Mouse (Mus musculus) adrenal gland, postnatal 14 days (tissue): ENCODE measurements at regions not wholly inside any gene's neighbourhood (a gene's known extent, or its start where the extent isn't known, plus 50 kb on each side); places are given as distances from the start of the nearest gene placed in this dataset.

Experiments used
- DNase-seq: peaks from one replicate; pipeline ENCODE4 v3.0.0; 2021; ENCODE audit warnings: mixed read lengths

DNA sequence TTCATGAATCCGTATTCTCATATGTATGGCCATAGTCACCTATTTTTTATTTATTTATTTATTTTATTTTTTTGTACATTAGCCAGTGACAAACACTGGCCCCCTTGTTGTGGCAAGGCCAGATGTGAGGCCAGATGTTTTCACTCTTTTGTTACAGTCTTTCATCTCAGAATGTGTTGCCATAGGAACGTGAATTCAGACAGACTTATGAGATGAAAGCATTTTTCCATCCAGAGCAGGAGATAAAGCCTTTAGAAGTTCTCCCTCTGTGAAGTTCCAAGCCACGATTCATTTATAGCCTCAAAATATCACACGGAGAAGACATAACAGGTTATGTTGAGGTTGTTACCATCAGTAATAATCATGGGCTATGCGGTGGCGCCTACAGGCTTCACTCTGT, 220.9 kb downstream of the Arpp21 start:
- no peak for DNase-seq

- no peak for DNase-seq
These were observed 241.3 kb downstream of the Arpp21 start for GRCm38 (mm10) chr9:111994401-111994800.

GRCm38 (mm10) chr9:111993844-111994243, 241.9 kb downstream of the Arpp21 start:
- no peak for DNase-seq

GRCm38 (mm10) chr9:111990060-111990459, 245.7 kb downstream of the Arpp21 start:
- no peak for DNase-seq

DNA sequence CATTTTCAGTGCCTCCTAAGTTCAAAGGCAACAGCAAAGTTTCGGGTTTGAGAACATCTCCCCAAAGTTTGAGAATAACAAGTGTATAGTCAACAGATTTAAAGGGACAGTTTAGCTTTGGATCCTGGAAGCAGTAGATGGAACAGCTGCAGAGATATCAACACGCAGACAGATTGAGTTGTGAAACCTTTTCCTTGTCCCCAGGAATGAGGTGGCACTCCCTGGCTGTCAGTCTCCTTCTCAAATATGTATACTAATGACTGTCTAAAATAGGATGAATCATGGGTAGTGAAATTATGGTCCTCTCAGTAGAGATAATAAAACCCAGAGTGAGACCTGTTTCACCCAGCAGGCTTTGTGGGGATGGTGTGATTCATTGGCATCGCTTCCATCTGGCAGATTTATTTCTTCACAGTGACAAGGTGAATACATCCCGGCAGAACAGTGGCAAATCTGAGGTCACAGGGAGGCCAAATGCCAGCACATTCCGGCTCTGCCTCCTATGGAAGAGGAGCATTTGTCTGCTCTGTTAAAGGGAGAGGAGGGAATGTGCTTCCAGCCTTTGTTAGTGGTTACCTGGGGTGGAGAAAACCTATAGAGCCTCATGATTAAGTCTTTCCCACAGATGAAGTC, 272.2 kb downstream of the Arpp21 start:
- DNase-seq = peak; percentile 6

- DNase-seq = no peak
These were observed 267.7 kb upstream of the Stac start for GRCm38 (mm10) chr9:111957799-111958198.

DNA sequence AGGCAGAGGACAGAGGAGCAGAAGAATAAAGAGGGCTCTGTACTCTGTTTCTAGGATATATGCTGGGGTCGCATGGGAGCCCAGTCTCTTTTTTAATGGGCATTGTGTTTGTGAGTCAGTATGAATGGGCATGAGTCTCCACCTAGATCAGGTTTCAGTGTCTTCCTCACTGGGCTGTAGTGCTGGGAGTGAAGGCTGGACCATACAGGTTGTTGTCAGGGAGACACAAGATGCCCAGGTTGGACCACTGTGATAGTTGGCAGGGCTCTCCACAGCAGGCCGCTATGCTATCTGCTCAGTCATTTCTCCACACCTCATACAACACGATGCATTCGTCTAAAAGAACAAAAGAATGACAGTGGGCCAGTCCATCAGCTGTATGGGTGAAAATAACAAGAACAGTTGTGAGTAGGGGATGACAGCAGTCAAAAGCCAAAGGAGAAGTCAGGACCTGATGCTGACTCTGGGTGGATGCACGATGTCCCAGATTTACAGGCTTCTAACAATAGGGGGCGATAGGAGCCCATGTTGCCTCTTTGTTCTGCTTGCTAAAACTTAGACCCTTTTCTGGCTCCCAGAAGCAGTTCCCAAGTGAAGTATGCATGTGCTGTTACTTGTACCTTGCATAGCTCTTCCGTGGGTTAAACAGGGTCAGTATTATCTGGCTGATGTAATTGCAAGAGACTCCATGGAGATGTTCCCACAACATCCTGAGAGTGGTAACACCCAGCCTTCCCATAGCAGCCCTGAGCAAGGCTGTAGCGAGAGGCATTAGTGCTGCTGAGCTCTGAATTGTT, 249.3 kb upstream of the Stac start:
- DNase-seq = peak; percentile 38

- DNase-seq = no peak
These were observed 242.3 kb upstream of the Stac start for GRCm38 (mm10) chr9:111932455-111932854.

DNA sequence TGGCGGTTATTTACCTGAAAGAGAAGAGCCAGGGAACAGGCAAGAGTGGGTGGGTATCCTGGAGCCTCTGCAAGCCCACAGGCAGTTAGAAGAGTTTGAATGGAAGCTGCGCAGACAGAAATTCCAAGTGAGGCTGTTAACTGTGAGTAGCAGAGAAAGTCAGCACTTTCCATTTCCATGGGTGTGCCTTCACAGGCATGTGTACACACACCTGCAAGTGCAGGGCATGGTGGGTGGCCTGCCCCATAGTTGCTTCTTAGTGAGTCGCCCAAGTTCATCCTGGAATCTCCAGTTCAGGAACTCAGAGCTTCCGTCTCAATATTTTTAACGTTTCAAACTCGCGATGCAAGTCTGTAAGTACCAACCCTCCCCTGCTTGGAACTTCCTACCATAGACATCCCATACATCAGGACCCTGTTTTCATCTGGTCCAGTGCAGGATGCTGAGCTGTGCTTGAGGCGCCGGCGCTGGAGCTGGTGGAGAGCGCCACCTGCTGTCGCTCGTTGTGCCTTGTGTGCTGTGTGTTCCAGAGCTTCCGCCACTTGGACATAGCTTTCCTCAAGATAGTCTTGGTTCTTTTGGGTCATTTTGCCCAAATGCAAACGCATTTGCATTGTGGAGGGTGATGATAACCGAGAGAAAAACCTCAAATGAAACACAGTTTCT, 228.3 kb upstream of the Stac start:
- peak; percentile 80 for DNase-seq

GRCm38 (mm10) chr9:111916684-111917535, 226.8 kb upstream of the Stac start:
- DNase-seq = peak; percentile 53

DNA sequence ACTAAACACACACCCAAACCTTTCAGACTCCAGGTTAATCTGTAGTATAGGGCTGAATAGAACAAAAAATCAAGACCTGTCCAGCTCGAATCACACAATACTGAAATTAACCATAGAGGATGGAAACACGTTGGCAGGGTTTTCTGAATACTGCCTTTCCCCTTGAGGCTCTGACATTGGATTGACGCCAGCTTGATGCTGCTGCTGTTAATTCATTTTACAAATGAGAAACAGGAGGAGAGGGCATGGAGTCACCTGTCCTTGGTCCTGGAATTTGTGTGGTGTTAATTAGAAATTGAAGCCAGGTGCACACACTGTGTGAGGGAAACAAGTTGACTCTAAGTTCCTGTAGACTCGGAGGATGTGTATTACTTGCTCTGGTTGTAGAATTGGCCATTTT, 218.7 kb upstream of the Stac start:
- DNase-seq = no peak

DNA sequence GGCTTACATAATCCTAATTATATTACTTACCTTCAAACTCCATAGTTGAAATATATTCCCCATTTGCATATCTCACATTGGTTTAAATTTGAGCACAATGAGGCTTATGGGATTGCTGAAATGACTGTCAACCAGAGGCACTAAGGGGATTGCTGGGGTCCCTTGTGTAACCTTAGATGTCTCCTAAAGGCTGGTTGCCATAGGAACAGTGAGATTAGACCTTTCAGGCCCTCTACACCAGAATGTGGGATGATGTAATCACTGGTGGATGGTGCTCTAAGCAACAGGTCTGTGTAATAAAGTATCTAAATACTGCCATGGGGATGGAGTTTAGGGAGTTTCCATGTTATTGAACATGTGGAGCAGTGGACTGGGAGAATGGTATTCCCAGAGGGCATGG, 210.0 kb upstream of the Stac start:
- no peak for DNase-seq

- DNase-seq = no peak
These were observed 207.5 kb upstream of the Stac start for GRCm38 (mm10) chr9:111897626-111898025.

- DNase-seq = no peak
These were observed 189.6 kb upstream of the Stac start for GRCm38 (mm10) chr9:111879710-111880109.

- DNase-seq = peak; percentile 42
These were observed 186.7 kb upstream of the Stac start for GRCm38 (mm10) chr9:111876846-111877245.

- peak; percentile 14 for DNase-seq
These were observed 180.3 kb upstream of the Stac start for GRCm38 (mm10) chr9:111870466-111870865.

- DNase-seq = no peak
These were observed 179.7 kb upstream of the Stac start for GRCm38 (mm10) chr9:111869801-111870382.

- DNase-seq = no peak
These were observed 167.9 kb upstream of the Stac start for GRCm38 (mm10) chr9:111858051-111858450.

- DNase-seq = no peak
These were observed 164.8 kb upstream of the Stac start for GRCm38 (mm10) chr9:111854976-111855375.

- DNase-seq = no peak
These were observed 156.2 kb upstream of the Stac start for GRCm38 (mm10) chr9:111846366-111846765.

DNA sequence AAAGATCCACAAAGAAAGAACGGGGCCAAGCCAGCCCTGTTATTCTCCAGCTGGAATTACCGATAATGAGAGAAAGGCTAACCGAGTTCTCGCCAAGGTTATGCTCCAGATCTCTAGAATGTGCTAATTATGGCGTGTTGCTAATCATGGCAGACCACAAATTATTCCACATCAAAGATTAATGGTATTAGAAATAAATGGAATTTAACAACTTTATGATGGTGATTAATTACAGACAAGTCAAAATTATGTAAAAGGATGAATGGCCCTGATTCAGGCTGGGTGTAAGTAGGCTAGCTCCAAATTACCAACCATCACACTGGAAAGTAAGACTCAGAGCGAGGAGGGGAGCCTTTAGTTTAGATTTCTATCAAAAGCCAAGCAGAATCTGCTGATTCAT, 151.0 kb upstream of the Stac start:
- DNase-seq = no peak
